Mouse (Mus musculus) retina, adult 2 months (tissue): ENCODE measurements around the gene Pcdh7.
"Not testable (repeated sequence)": the region's sequence is repeated elsewhere in the genome, so short reads cannot be mapped to it uniquely, and the experiment has no call there.

Experiments
- DNase-seq: peaks from one replicate; pipeline ENCODE4 v3.0.0-alpha.2; 2012; ENCODE audit warnings: low read depth, low spot score

Gene Pcdh7

DNA sequence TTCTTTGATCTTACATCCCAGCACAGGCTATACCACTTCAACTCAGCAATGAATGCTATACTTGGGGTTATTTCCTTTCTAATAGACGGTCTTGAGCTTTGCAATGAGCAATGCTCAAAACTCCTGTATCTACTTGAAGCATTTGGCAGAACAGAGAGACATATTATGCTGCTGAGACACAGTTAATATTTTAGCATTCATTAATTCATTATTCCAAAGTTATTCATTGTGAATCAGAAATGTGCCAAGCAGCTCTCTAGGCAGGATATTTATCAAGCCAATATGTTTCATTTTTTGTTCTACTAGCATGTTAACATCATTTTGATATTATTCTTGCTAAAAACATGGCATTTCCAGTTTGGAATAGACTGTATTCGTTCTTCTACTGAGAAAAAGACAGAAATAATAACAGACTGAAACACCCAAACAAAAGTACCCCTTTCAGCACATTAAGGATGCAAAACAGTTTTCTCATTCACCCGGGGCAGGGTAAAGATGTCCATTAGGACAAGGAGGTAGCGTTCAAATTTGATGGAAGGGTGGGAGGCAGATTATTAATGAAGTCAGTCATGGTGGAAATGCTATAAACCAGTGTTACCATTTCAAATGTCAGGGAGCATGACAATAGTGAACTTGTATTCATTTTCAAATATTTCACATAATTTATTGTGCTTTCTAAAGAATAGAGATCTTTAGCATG lies 391.0 kb downstream of the Pcdh7 start:
- no peak for DNase-seq

DNA sequence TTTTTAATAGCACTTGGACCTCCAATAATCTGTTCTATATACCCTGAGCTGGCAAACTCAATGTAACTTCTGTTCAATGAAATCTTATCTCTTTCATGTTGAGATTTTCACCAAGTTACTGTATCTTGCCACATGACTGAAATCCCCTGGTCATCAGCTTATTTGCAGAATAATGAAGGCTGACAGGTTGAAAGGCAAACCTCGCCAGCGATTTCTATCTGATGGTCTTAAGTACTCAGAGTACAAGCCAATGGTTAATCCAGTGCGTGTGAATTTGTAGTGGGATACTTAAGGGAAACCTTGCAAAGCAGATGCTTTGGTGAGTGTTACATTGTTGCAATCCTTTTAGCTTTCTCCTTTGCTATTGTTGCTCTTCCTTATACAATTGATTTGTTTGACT lies 398.3 kb downstream of the Pcdh7 start:
- DNase-seq, result no peak

DNA sequence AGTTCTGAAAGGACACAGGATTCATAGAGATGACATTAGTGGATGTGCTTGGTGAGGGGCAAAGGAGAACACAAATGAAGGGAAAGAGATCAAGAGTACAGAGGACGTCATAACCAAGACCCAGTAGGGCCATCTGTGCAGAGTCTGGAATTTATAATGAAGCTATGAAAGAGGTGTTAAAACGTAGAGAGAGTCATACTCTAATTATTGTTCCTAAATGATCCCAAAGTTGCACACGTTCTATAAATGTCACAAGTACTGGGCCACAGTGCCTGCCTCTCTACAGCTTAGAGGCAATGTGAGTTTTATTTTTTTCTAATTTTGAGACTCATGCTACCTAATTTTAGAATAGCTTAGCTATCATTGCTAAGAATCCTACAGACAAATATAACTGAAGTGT lies 400.1 kb downstream of the Pcdh7 start:
- DNase-seq, result no peak

DNA sequence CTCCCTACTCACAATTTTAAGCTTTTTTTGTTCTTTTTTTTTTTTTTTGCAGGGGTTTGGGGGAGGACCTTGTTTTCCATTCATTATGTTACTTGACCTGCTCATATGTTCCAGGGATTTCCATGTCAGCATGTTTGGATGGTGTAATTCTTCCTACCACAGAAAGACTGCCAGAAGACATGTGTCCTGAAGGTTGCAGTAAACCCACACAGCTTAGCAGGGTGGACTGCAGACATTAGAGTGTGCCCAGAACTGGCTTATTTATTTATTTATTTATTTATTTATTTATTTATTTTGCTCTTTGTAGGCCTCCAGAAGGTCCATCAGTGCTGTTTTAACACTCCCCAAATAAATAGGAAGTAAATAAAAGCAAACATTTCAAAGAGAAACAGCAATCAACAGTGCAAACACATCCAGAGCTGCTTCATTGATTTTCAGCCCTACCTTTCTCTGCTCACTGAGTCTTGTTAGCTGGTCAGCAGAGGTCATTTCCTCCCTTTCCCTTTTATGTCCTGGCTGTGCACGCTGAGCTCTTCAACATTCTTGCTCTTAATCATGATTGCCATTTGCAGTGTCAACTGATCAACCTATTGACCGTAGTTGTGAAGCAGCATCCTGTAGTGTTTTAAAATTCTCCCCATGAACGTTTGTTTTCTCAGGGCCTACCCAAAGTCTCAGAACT lies 401.3 kb downstream of the Pcdh7 start:
- DNase-seq, result no peak

DNA sequence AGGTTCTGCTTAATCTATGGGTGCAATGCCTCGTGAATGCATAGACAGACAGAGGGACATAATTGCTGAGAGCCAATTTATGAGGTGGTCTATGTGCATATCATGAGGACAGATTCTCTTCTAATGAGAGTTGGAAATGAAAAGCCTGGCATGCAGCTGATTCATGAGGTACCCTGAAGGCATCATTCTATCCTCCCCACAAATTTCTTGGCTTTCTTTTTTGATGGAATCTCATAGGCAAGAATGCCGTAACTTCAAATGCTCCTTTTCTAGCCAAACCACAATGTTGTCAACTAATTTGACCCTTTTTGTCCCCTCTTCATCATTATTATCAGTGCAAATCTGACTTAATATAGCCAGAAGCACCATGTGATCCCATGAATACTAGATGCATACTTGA lies 426.1 kb downstream of the Pcdh7 start:
- no peak for DNase-seq

DNA sequence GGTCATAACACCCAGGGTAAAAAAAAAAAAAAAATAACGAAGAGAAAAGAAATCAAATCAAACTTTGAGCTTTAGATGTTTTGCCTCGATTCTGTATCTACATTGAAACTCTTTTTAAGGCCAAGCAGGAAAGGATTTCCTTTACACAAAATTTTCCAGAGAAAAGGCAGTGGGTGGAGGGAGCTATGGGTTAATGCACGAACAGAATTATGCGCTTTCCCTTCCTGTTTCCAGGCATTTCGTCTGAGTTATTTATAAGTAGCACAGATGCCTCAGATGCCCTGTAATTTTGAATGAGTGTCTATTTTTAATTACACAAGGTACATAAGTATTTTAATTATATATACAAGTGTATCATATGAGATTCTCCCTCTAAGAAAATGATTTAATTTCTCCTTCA lies 436.2 kb downstream of the Pcdh7 start:
- no peak for DNase-seq

DNA sequence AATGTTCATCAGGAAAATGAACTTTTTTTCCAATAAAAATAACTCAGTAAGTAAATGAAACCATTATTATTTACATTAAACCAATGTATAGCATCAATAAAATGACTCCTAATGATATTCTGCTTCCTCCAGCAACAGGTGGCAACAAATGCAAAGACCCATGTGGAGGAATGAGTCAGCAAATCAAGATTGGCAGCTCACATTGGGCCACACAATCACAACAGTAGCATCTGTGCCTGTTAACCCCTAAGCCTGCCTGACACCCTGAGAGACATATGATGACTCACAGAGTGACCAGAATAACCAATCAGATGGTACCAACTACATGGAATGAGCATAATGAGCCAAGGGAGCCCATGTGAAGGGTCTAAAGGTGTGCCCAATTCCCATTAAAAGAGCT lies 454.5 kb downstream of the Pcdh7 start:
- no peak for DNase-seq

DNA sequence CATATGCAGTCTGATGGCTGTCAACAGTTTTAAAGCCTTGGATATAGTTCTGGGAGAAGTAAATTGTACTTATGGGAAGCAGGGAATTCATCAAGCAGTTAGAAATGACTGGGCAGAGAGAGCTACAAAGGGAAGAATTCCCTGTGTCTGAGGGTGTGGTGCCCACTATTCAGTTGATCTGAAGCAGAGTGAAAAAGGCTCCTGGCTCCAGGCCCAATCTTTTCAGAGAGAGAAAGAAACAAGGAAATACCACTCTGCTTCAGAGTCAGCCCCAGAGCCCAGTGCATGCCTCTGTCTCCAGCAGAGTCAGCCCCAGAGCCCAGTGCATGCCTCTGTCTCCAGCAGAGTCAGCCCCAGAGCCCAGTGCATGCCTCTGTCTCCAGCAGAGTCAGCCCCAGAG lies 456.6 kb downstream of the Pcdh7 start:
- not testable (repeated sequence) for DNase-seq

DNA sequence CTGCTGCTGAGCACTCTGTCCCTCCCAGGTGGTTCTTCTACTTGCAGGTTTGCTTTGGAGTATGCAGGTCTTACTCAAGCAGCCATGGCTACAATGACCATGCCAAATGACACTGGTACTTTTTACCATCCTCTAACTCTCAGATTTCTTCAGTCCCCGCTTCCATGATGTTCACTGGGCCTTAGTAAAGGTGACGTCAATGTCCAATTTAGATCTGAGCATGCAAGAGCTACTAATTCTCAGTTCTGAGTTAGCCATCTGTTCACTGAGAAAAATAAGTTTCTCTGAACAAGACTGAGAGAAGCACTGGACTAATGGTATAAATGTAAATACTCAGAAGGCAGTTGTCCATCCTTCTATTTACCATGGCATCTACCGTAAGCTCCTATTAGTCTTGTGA lies 457.8 kb downstream of the Pcdh7 start:
- DNase-seq, result no peak
